Mouse (Mus musculus) gastrocnemius, adult 18-20 months (tissue): ENCODE data around the gene Aqp9. TPM values are rescaled to one million over a fixed set of nuclear protein-coding genes. Genes with fewer than 3 reads are reported as not detected.

ENCODE experiments used
- DNase-seq: peaks from one replicate; pipeline ENCODE4 v3.0.0; 2021; ENCODE audit warnings: low spot score
- long read RNA-seq, 2 experiments: library from polyadenylated mRNA; stranded (forward); transcript quantifications; one replicate each; pipeline ENCODE4 v2.0.0; 2021
- total RNA-seq, 2 experiments: library from RNA; stranded (reverse); gene quantifications; 2 replicates each; pipeline ENCODE4 v1.2.3; 2021

Aqp9 gene
- under 1 TPM in 1 of 2 experiments, not detected in 1; 0.24 TPM for total RNA-seq
- long read RNA-seq, experiment 1: 0 reads
- long read RNA-seq, experiment 2: 0 reads

DNA sequence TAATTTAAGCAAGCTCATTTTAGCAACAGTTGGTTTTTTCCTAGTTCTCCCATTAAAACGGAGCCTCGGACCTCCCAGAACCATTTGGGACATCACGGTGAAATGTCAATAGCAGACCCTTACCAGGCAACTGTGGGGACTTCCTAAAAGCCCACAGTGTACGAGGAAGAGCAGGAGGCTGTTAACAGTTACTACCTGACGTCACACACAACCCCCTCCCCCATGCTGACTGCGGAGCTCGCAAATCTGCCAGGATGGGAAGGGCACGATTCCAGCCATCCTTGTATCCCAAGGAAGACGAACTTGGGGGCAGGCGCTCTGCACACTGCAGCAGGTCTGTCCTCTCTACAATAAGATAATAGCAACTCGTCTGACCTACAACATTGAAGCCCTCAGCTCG, at the start of gene Aqp9:
Gene Aqp9 (minus strand): TSS at position 172 of the 400 bp plus-strand sequence.
- no peak for DNase-seq

DNA sequence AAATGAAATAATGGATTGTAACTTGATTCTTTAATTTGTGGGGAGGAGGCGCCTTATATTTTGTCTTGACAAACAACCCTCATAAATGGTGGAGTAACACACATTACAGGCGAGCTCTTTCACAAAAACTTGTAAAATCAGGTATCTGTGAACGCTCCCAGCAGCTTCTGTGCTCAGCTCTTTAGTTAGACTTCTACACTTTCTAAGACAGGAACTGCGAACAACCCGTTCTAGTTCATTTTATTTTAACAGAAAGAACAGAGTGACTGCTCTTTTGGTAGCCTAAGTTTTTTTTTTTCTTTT, 49.3 kb upstream of the Aqp9 start:
- no peak for DNase-seq

- no peak for DNase-seq
Measured at GRCm38 (mm10) chr9:71216996-71217792, 48.7 kb upstream of the Aqp9 start.

GRCm38 (mm10) chr9:71216036-71216995, 47.8 kb upstream of the Aqp9 start:
- DNase-seq: peak; percentile 12

DNA sequence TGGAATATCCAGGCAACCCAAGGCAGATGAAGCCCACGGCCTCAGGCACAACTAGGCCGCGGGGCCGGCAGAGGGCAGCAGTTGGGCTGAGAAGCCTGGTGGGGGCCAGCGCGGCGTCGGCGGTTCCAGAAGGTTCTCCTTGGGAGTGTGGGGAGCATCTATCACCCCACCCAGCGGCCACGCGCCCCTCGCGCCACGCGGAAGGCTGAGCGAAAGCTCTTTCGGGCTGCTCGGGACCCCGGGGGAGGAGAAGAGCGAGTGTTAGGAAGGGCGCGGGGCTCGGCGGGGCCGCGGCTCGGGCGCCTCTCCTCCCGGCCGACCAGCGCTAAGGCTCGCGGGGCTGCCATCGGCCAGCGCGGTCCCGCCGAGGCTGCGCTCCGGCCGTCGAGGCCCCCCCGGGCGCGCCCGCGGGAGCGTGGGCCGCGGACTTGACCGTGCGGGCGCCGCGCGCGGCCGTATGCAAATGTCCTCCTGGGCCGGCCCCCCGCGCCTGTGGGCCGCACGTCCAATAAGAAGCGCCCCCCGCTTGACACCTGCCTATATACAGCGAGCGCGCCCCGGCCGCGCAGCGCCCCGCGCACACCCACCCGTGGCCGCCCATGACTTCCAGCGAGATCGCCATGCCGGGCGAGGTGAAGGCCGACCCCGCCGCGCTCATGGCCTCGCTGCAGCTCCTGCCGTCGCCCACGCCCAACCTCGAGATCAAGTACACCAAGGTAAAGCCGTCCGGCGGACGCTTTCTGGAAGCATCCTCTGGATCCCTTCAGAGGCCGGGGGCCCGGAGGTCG, 47.0 kb upstream of the Aqp9 start, which contains the start of gene Aldh1a2:
Gene Aldh1a2 (plus strand): TSS at position 542 of the 788 bp plus-strand sequence.
- peak; percentile 60 for DNase-seq

GRCm38 (mm10) chr9:71213636-71214035, 45.2 kb upstream of the Aqp9 start:
- DNase-seq: no peak

DNA sequence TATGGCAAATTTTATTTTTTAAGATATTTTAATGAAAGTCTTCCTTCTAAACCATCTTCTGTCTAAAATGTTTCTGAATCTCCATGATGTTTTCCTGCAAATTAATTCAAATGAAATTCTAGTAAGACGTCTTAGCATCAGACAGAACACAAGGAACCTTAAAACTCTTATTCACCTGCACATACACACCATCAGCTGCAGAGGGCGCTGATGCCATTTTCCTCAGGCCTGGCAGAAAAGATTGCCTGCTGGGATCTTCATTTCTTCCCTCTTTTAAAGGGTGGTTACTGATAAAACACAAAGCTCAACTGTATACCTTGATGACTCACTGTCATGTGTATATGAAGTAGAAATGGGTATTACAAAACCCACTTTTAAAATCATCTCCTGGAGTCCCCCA, 42.4 kb upstream of the Aqp9 start:
- DNase-seq: peak; percentile 22

DNA sequence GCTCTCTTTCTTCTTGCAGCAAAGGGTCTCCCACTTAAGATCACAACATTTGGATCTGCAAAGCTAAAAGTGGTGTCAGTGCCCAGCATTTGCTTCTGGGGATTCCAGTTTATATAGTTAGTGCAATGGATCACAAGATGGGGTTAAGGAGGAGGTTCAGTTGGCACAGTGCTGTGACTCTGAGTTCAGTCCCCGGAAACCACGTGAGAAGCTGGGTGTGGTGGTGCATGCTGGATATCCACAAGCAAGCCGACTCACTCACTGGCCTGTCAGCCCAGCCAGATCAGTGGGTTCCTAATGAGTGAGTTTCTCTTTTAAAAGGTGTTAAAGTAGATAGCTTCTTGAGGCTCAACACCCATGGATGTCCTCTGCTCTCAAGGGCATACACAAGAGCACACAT, 40.8 kb upstream of the Aqp9 start:
- DNase-seq: no peak

DNA sequence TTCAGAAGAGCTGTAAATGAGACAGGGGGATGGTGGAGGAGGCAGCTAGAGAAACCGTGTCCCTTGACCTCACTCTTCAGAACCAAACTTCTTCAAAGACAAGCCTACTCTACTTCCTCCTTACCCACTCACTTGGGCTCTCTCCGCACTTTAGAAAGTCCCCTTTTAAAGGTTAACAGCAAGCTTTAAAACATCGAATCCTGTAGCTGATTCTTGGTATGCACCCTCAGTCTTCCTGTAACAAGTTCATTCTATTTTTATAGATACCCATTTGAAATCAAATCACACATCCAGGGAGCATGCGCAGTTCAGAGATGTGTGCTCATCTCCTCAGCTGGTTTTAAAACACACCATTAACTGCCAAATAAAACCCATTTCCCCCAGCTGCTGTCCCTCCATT, 33.8 kb upstream of the Aqp9 start:
- DNase-seq: no peak

DNA sequence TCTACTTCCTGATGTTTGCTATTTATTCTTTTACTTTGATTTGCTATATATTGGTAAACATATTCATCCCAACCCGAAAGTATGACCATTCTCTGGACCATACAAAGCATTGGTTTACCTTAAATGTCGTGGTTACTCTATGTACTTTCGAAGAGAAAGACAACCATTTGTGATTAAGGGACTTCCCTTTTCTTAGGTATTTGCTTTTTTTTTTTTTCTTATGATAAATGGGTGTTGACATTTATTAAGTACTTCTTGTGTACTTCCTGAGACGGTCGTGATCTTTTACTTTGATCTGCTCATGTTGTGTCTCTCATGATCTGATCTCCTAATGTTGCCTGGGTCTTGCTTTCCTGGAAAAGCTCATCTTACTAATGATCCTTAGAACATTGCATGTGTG, 30.3 kb upstream of the Aqp9 start:
- DNase-seq: no peak

GRCm38 (mm10) chr9:71188647-71189415, 20.3 kb upstream of the Aqp9 start:
- peak; percentile 49 for DNase-seq

DNA sequence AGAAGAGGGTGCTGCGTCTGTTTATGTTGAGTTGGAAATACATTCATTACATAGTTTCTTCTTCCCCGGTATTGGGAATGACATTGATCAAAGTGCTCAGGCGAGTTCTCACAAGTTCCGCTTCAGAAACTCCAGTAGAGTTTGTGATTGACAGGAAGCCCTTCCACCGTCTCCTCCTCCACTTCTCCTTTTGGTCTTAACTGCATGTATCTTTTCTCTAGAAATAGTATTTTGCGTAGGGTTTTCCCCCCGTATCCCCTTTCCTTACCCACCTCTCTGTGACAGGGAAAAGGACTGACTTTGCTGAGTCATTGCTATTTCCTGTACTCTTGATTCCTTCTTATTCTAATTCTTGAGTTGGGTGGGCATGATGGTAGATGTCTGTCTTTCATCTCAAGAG, 18.9 kb upstream of the Aqp9 start:
- DNase-seq: no peak

DNA sequence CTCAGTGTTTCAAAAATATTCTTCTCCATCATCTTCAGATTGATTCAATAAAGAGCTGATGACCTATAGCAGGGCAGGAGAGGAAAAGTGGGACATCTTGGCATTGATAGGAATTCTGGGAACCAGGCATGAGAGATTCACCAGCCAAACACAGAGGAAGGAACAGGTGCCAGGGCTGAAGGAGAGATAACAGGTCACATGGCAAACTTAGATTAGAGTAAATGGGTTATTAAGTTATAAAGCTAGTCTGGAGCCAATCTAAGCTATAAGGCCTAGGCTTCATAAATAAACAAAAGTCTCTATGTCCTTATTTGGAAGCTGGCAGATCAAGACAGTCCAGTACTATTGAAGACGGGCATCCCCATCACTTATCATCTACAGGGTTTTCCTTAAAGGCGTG, 17.3 kb upstream of the Aqp9 start:
- DNase-seq: no peak

DNA sequence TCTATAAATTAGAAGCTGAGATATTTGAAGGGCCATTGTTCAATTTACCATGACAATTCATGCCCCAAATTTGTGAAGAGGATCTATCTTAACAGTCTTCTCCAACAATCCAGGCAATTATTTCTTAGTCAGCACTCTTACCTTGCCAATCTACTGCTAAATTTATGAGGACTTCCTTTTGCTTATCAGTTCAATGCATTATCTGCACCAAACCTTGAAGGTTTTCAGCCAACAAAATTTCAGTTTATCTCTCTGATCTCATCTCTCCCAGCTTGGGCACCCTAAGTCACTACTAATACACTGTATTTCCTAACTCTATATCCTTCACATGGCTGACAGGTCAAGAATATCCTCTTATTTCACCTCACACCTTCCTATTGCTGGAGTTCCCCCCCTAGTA, 16.8 kb upstream of the Aqp9 start:
- DNase-seq: no peak

GRCm38 (mm10) chr9:71179964-71180700, 11.7 kb upstream of the Aqp9 start:
- no peak for DNase-seq

- no peak for DNase-seq
Measured at GRCm38 (mm10) chr9:71179276-71179896, 10.9 kb upstream of the Aqp9 start.

DNA sequence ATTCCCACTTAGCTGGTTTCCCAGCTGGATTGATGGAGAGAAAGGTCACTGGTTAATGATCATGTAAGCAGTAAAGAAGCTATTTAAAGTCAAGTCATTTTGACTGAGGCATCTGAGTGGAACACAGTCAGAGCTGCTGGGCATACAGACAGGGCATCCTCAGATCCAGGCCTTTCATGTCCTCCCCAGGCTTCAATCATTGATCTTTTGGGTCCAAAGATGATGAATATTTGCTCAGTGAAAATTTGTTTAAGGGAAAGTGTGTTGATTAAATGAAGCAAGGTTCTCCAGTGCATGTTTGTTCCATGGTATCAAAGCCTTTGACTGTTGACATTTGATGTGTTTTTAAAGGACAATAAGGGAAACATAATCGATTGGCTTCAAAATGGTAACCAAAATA, 7.2 kb upstream of the Aqp9 start:
- DNase-seq: no peak

DNA sequence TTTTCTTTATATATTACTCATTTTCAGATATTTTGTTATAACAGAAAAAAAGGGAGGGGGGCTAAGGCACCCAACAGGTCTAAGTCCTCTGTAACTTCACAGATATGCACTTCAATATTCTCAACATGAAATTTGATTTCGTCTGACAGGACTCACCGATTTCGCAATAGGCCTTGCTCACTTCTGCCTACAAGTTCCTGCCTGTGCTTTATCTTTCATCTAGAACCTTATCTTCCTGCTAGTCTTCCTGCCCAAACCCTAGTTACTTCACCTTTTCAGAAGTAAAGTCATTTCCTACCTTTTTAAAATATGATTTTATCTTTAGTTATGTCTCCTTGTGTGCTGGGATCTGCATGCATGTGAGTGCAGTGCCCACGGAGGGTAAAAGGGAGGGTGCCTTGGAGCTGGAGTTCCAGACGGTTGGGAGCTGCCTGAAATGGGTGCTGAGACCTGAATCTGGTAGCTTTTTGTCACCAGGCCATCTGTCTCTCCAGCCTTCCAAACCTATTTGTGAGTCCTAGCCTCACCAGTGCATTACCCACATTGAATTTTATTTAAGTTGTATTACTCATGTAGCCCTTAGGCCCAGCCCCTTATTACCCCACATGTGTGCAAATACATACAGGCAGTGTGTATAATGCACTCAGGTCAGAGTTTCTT, 6.0 kb upstream of the Aqp9 start:
- no peak for DNase-seq

DNA sequence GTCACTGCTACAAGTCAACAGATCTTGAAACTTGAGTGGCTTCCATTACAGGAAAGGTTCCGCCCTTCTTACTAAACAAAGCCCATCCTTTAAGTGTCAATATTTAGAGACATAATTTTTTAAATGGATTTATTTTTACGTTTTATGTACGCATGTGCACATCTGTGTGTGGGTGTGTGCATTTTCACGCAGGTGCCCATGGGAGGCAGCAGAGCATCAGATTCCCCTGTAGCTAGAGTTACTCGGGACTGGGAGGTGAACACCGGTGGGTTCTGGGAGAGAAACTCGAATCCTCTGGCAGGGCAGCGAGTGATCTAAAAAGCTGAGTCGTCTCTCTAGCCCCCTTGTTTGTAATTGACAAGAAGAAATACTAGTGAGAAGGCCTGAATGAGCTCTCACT, 5.1 kb upstream of the Aqp9 start:
- DNase-seq: no peak
